7 mouse cellular contexts compared by ENCODE assay signal in genomic region chr10:53863486-53864357, GRCm38 (mm10).
A peak's percentile ranks its signal among the peaks of the same experiment; 100 is the strongest.
DNase-seq lines count a peak whose midpoint lies in the region; ATAC-seq and TF ChIP-seq lines count a peak whose summit lies in the region.

No protein-coding gene starts in this region.

- peak; percentile 77; the same call in 1 of the 2 replicates for ATAC-seq in forebrain, embryonic 12.5 days (ENCODE audit: low FRiP score)
- ATAC-seq in hindbrain, embryonic 15.5 days (ENCODE audit: low FRiP score, low read depth), result peak; percentile 94

- H3K4me3 ChIP-seq in forebrain, embryonic 12.5 days (replicated peaks), result no peak overlapping the region
- no peak overlapping the region for H3K4me3 ChIP-seq in hindbrain, embryonic 15.5 days

- TF ChIP-seq POLR2A in brain, embryonic 14.5 days (IDR thresholded peaks at IDR 0.05; ENCODE audit: borderline replicate concordance, extremely low read depth, insufficient read depth, insufficient read length, poor library complexity, severe bottlenecking), result no peak

- no peaks in the 10 kb centered on the region for H3K36me3 ChIP-seq in forebrain, embryonic 12.5 days (replicated peaks)
- H3K36me3 ChIP-seq in hindbrain, embryonic 15.5 days, result no peaks in the 10 kb centered on the region

- no peaks in the 10 kb centered on the region for H3K4me1 ChIP-seq in forebrain, embryonic 12.5 days
- peaks cover 4% of the 10 kb centered on the region; the same call in 1 of the 2 replicates for H3K4me1 ChIP-seq in hindbrain, embryonic 15.5 days (replicated peaks)

- H3K9ac ChIP-seq in forebrain, embryonic 12.5 days, result no peak overlapping the region
- H3K9ac ChIP-seq in hindbrain, embryonic 15.5 days, result no peak overlapping the region

- peak; percentile 54 for DNase-seq in Muller cell, postnatal 12 days (ENCODE audit: inconsistent ontology term)
- peak; percentile 91 for DNase-seq in brain, embryonic 14.5 days (ENCODE audit: low read depth)
- peak; percentile 15 for DNase-seq in left cerebral cortex, adult 11 months (ENCODE audit: low spot score)
- DNase-seq in lung, postnatal 25 days (ENCODE audit: low spot score), result peak; percentile 50
- DNase-seq in right cerebral cortex, adult 2 months (ENCODE audit: low spot score in 2 of 2), result peak; percentile 65 to 74

- no peaks in the 10 kb centered on the region for H3K9me3 ChIP-seq in forebrain, embryonic 12.5 days
- no peaks in the 10 kb centered on the region for H3K9me3 ChIP-seq in hindbrain, embryonic 15.5 days

- H3K27ac ChIP-seq in forebrain, embryonic 12.5 days, result no peak overlapping the region
- H3K27ac ChIP-seq in hindbrain, embryonic 15.5 days (replicated peaks), result no peak overlapping the region

- TF ChIP-seq CTCF in brain, embryonic 14.5 days (IDR thresholded peaks at IDR 0.05; ENCODE audit: borderline replicate concordance, extremely low read depth, insufficient read depth, insufficient read length), result peak; percentile 79

- 59% methylated on average over 7 of the region's 7 CpGs for WGBS in forebrain, embryonic 12.5 days
- WGBS in hindbrain, embryonic 15.5 days, result 44% methylated on average over 7 of the region's 7 CpGs

- H3K4me2 ChIP-seq in forebrain, embryonic 12.5 days, result no peak overlapping the region
- no peak overlapping the region for H3K4me2 ChIP-seq in hindbrain, embryonic 15.5 days

- H3K27me3 ChIP-seq in forebrain, embryonic 12.5 days, result no peaks in the 10 kb centered on the region
- no peaks in the 10 kb centered on the region for H3K27me3 ChIP-seq in hindbrain, embryonic 15.5 days

Comparison
In these comparisons a context has a peak if more than half of its experiments do, and no peak if none do; other contexts are left out.
1. DNase-seq: peak in every context shown above with its lines; median percentile 91 in brain, embryonic 14.5 days; 70 in right cerebral cortex, adult 2 months; 54 in Muller cell, postnatal 12 days; 50 in lung, postnatal 25 days; 15 in left cerebral cortex, adult 11 months.